Comparison of ENCODE assay signal across 7 mouse cellular contexts in genomic region chr7:118297613-118298012, GRCm38 (mm10). TPM values are rescaled to one million over a fixed set of nuclear protein-coding genes. Genes with fewer than 3 reads are reported as not detected.
A peak's percentile ranks its signal among the peaks of the same experiment; 100 is the strongest.
DNase-seq lines count a peak whose midpoint lies in the region; ATAC-seq and TF ChIP-seq lines count a peak whose summit lies in the region.

No protein-coding gene starts in this region.

- TF ChIP-seq POLR2A in myocyte (IDR thresholded peaks at IDR 0.05; ENCODE audit: insufficient read length, low read depth) = no peak

- no peaks in the 10 kb centered on the region for H3K79me2 ChIP-seq in myocyte (ENCODE audit: control insufficient read depth, insufficient read depth)

- no peak overlapping the region for H3ac ChIP-seq in myocyte (ENCODE audit: control insufficient read depth, insufficient read length)

- DNase-seq in adrenal gland, adult 8-10 months = peak; percentile 36
- peak; percentile 87 for DNase-seq in embryonic facial prominence, embryonic 10.5 days (ENCODE audit: low spot score)
- DNase-seq in heart, adult 8-10 months (ENCODE audit: low spot score) = peak; percentile 79
- peak; percentile 77 for DNase-seq in kidney, adult 9 months
- peak; percentile 68 to 87 for DNase-seq in spleen, postnatal 4 days (ENCODE audit: low spot score in 2 of 2)

- no peak overlapping the region for H3K9ac ChIP-seq in limb, embryonic 15.5 days

- H3K27ac ChIP-seq in embryonic facial prominence, embryonic 10.5 days (replicated peaks) = peak overlapping the region; percentile 40; the same call in 1 of the 2 replicates
- H3K27ac ChIP-seq in limb, embryonic 15.5 days = no peak overlapping the region

- H3K4me1 ChIP-seq in embryonic facial prominence, embryonic 10.5 days = peaks cover 17% of the 10 kb centered on the region
- H3K4me1 ChIP-seq in limb, embryonic 15.5 days = peaks cover 7% of the 10 kb centered on the region; the same call in 1 of the 2 replicates

- no peak for ATAC-seq in limb, embryonic 15.5 days (ENCODE audit: insufficient number of reproducible peaks, low FRiP score, low TSS enrichment, low read depth)

- H3K4me2 ChIP-seq in limb, embryonic 15.5 days = 0 out of 2 replicates have a peak overlapping the region, but pooled peaks have one; percentile 17
- H3K4me2 ChIP-seq in myocyte (ENCODE audit: low read depth) = peak overlapping the region; percentile 32

- WGBS in embryonic facial prominence, embryonic 10.5 days = 2% methylated on average over 13 of the region's 13 CpGs
- WGBS in limb, embryonic 15.5 days = 3% methylated on average over 13 of the region's 13 CpGs

- no peaks in the 10 kb centered on the region for H3K27me3 ChIP-seq in embryonic facial prominence, embryonic 10.5 days (replicated peaks; ENCODE audit: low read depth, poor library complexity, severe bottlenecking)
- H3K27me3 ChIP-seq in limb, embryonic 15.5 days = no peaks in the 10 kb centered on the region
- no peaks in the 10 kb centered on the region for H3K27me3 ChIP-seq in myocyte (ENCODE audit: control insufficient read depth, insufficient read depth, insufficient read length)

- peaks cover 8% of the 10 kb centered on the region; the same call in 1 of the 2 replicates for H3K9me3 ChIP-seq in embryonic facial prominence, embryonic 10.5 days
- H3K9me3 ChIP-seq in limb, embryonic 15.5 days = no peaks in the 10 kb centered on the region

- no peaks in the 10 kb centered on the region for H3K36me3 ChIP-seq in embryonic facial prominence, embryonic 10.5 days (replicated peaks)
- H3K36me3 ChIP-seq in limb, embryonic 15.5 days = no peaks in the 10 kb centered on the region
- H3K36me3 ChIP-seq in myocyte (ENCODE audit: control insufficient read depth, insufficient read depth) = no peaks in the 10 kb centered on the region

- H3K4me3 ChIP-seq in embryonic facial prominence, embryonic 10.5 days = peak overlapping the region; percentile 31; the same call in 1 of the 2 replicates
- H3K4me3 ChIP-seq in limb, embryonic 15.5 days = no peak overlapping the region
- no peak overlapping the region for H3K4me3 ChIP-seq in myocyte

TF ChIP-seq in myocyte, 11 proteins besides CTCF, POLR2A, EP300 and RAD21:
- no peak for TF ChIP-seq E2F4 (IDR thresholded peaks at IDR 0.05; ENCODE audit: insufficient read depth)
- no peak for TF ChIP-seq USF1 (IDR thresholded peaks at IDR 0.05; ENCODE audit: low read depth)
- no peak for TF ChIP-seq POLR2AphosphoS2 (IDR thresholded peaks at IDR 0.05; ENCODE audit: insufficient read length, low read depth)
- TF ChIP-seq CEBPB (IDR thresholded peaks at IDR 0.05; ENCODE audit: insufficient read depth, poor library complexity, severe bottlenecking) = no peak
- no peak for TF ChIP-seq MYOD1 (IDR thresholded peaks at IDR 0.05; ENCODE audit: control insufficient read depth in 1 of 3, insufficient read length in 2 of 3, low read depth in 2 of 3)
- no peak for TF ChIP-seq TCF3 (IDR thresholded peaks at IDR 0.05; ENCODE audit: insufficient read length, low read depth)
- TF ChIP-seq MAX (IDR thresholded peaks at IDR 0.05; ENCODE audit: low read depth) = no peak
- no peak for TF ChIP-seq MYOG (IDR thresholded peaks at IDR 0.05; ENCODE audit: control insufficient read depth in 1 of 3, insufficient read depth in 1 of 3, insufficient read length in 2 of 3, low read depth in 2 of 3)
TF ChIP-seq in myocyte: peak in this region for 0.

RNA-seq across cellular contexts. Expression of gene Smg1, which starts 54.1 kb away (rescaled TPM):
- 10 to 100 TPM; 50.3 to 75.5 (median 58.2) TPM for total RNA-seq in adrenal gland, adult 8-10 months (2022)
- polyA plus RNA-seq in embryonic facial prominence, embryonic 10.5 days (2016; fragmentation: Nextera tagmentation; extraction: Ambion mirVana) = 19.3 and 21.8 TPM in 2 replicates
- 10 to 100 TPM; 28.8 to 35.6 (median 30.2) TPM for total RNA-seq in heart, adult 8-10 months (2022)
- 17.2 and 18.3 TPM in 2 replicates for polyA plus RNA-seq in limb, embryonic 15.5 days (2015; fragmentation: Nextera tagmentation; extraction: Ambion mirVana)
- 7.9 TPM for polyA plus RNA-seq in myocyte (2012; fragmentation: generic; extraction: Trizol)

Comparison
In these comparisons a context has a peak if more than half of its experiments do, and no peak if none do; other contexts are left out.
1. DNase-seq: peak in every context shown above with its lines; median percentile 87 in embryonic facial prominence, embryonic 10.5 days; 79 in heart, adult 8-10 months; 78 in spleen, postnatal 4 days; 77 in kidney, adult 9 months; 36 in adrenal gland, adult 8-10 months.